Mouse (Mus musculus): ENCODE measurements around the gene Brinp3.

- TF ChIP-seq GATA1 (IDR thresholded peaks at IDR 0.05; ENCODE audit: borderline replicate concordance, low read length) (no peak), FLI1 (IDR thresholded peaks at IDR 0.05; ENCODE audit: low read length) (no peak)
These were observed 89.6 kb downstream of the Brinp3 start for GRCm38 (mm10) chr1:146584181-146584580.

All from megakaryocyte, embryonic 14.5 days (primary cell).